Mouse (Mus musculus) CD4-positive naive resting alpha-beta T cell, adult 76 days (primary cell): Measurements from ENCODE around the gene Fam206a. TPM values are rescaled to one million over a fixed set of nuclear protein-coding genes. Genes with fewer than 3 reads are reported as not detected.

ENCODE experiments used
- total RNA-seq: library from RNA; stranded (reverse); gene quantifications from one replicate; pipeline ENCODE4 v1.2.4, GENCODE M21; 2023

The Fam206a gene
- 15.7 TPM for total RNA-seq

GRCm38 (mm10) chr4:56801907-56802668 lies at the start of gene Fam206a, which contains the start of gene Elp1:
TSS of gene Fam206a (plus strand) at chr4:56802345.
TSS of gene Elp1 (minus strand) at chr4:56802331.

Other genes starting within 250 kb of the Fam206a start
- not detected for gene Gm26657, start 62.3 kb upstream of the Fam206a start, total RNA-seq
- 0.91 TPM for gene Actl7b, start 60.9 kb upstream of the Fam206a start, total RNA-seq
- gene Actl7a, start 58.9 kb upstream of the Fam206a start, total RNA-seq: not detected
- 42.6 TPM for gene Elp1, start within 50 bp of the Fam206a start, total RNA-seq
- 3.4 TPM for gene Ctnnal1, start 62.8 kb downstream of the Fam206a start, total RNA-seq
- 33.2 TPM for gene Tmem245, start 145.1 kb downstream of the Fam206a start, total RNA-seq
- not detected for gene Frrs1l, start 188.0 kb downstream of the Fam206a start, total RNA-seq